8 mouse cellular contexts compared by ENCODE assay signal in the genomic region with DNA sequence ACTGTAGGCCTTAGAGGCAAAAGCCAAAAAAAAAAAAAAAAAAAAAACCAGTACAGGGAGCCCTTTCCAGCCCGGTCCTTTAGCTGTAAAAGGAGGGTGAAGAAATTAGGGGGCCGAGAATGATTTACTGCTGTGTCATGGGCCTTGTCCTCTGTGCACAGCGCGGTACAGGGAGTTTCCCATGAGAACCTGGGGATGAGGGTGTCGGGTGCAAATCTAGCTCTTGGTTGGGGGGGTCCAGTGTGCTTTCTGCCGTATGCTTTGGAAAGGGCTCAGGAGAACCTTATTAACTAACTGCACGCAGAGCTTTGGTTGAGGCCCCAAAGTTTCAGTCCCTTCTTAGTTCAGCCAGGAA. TPM values are rescaled to one million over a fixed set of nuclear protein-coding genes. Genes with fewer than 3 reads are reported as not detected.
DNase-seq lines count a peak whose midpoint lies in the region; ATAC-seq and TF ChIP-seq lines count a peak whose summit lies in the region.
"Had no signal": no experiment of that assay in that cellular context is flagged by ENCODE, and none has a peak within 500 bp of the region (broad histone marks: within the 10 kb centered on the region; RNA-seq: fewer than 3 reads in every experiment).

No protein-coding gene starts in this region.

- no peaks in the 10 kb centered on the region for H3K27me3 ChIP-seq in kidney, adult 2 months (replicated peaks; ENCODE audit: control insufficient read depth, insufficient read depth, low read length)
- H3K27me3 ChIP-seq in liver, embryonic 14.5 days (ENCODE audit: control insufficient read depth, insufficient read depth, low read length), result no peaks in the 10 kb centered on the region

- 40% methylated on average over 7 of the region's 7 CpGs for WGBS in kidney, adult 2 months
- WGBS in bone marrow, adult 2 months, result 32% methylated on average over 7 of the region's 7 CpGs
- WGBS in liver, embryonic 14.5 days (ENCODE audit: insufficient replicate concordance), result 17% methylated on average over 7 of the region's 7 CpGs

- DNase-seq in kidney, adult 2 months, result no peak
- DNase-seq in kidney, adult 11 months, result no peak
- DNase-seq in liver, embryonic 14.5 days (ENCODE audit: low read depth in 3 of 3, low spot score in 3 of 3), result peak; percentile 71 to 85 (median 72)
- DNase-seq in cerebellum, postnatal 10 days, result no peak
- DNase-seq in embryo, embryonic 10.5 days (ENCODE audit: low spot score), result no peak
- DNase-seq: right cerebral cortex, postnatal 4 days had no signal

- no peak overlapping the region for H3K4me3 ChIP-seq in kidney, adult 2 months (ENCODE audit: insufficient read depth, low read depth, low read length)
- H3K4me3 ChIP-seq in bone marrow, adult 2 months (replicated peaks; ENCODE audit: control insufficient read depth, low read depth, low read length), result no peak overlapping the region
- H3K4me3 ChIP-seq in liver, embryonic 14.5 days (ENCODE audit: insufficient read depth in 1 of 2, low read depth in 2 of 2, low read length in 2 of 2), result peak overlapping the region; percentile 10 to 36; a peak in 3 of 4 replicates

- peak overlapping the region; percentile 72 for H3K4me2 ChIP-seq in liver, embryonic 14.5 days (ENCODE audit: low read depth)

- H3K27ac ChIP-seq in kidney, adult 2 months (ENCODE audit: insufficient read depth, low read depth, low read length), result peak overlapping the region; percentile 61
- H3K27ac ChIP-seq in bone marrow, adult 2 months (ENCODE audit: control insufficient read depth, insufficient read depth, low read depth, low read length, poor library complexity), result peak overlapping the region; percentile 77
- peak overlapping the region; percentile 97 for H3K27ac ChIP-seq in liver, embryonic 14.5 days

- H3K36me3 ChIP-seq in kidney, adult 2 months (ENCODE audit: control insufficient read depth, insufficient read depth, low read length), result no peaks in the 10 kb centered on the region
- no peaks in the 10 kb centered on the region for H3K36me3 ChIP-seq in liver, embryonic 14.5 days (replicated peaks; ENCODE audit: control insufficient read depth, insufficient read depth, low read depth)

- TF ChIP-seq CTCF in kidney, adult 2 months (conservative IDR thresholded peaks at IDR 0.05; ENCODE audit: insufficient read depth, insufficient read length, low read depth, low read length), result no peak
- TF ChIP-seq CTCF in bone marrow, adult 2 months (IDR thresholded peaks at IDR 0.05; ENCODE audit: control insufficient read depth, insufficient read depth, low read length), result no peak
- no peak for TF ChIP-seq CTCF in liver, embryonic 14.5 days (IDR thresholded peaks at IDR 0.05; ENCODE audit: low read depth)

- TF ChIP-seq EP300 in liver, embryonic 14.5 days (IDR thresholded peaks at IDR 0.05; ENCODE audit: low read depth), result peak; percentile 1; the same call in 1 of the 2 replicates

- peak; percentile 53 for ATAC-seq in common myeloid progenitor, adult 5-6 weeks (replicated peaks; ENCODE audit: low read depth, poor library complexity, severe bottlenecking)
- peak; percentile 89 for ATAC-seq in liver, embryonic 14.5 days (ENCODE audit: insufficient read depth)

- H3K9ac ChIP-seq in liver, embryonic 14.5 days (replicated peaks), result peak overlapping the region; percentile 60

- no peak for TF ChIP-seq POLR2A in kidney, adult 2 months (IDR thresholded peaks at IDR 0.05; ENCODE audit: low read depth, low read length)
- no peak for TF ChIP-seq POLR2A in bone marrow, adult 2 months (IDR thresholded peaks at IDR 0.05; ENCODE audit: borderline replicate concordance, control insufficient read depth, low read depth, low read length)

- peaks cover 22% of the 10 kb centered on the region for H3K4me1 ChIP-seq in kidney, adult 2 months (ENCODE audit: control insufficient read depth, insufficient read depth, low read length)
- H3K4me1 ChIP-seq in bone marrow, adult 2 months (ENCODE audit: control insufficient read depth, insufficient read depth, low read length), result no peaks in the 10 kb centered on the region; the same call in none of the 2 replicates
- H3K4me1 ChIP-seq in liver, embryonic 14.5 days (replicated peaks; ENCODE audit: control insufficient read depth in 2 of 2, insufficient read depth in 2 of 2, low read length in 1 of 2), result peaks cover 28 to 35% of the 10 kb centered on the region in 2 experiments

- no peaks in the 10 kb centered on the region for H3K9me3 ChIP-seq in liver, embryonic 14.5 days (ENCODE audit: control insufficient read depth, low read length)

RNA-seq across cellular contexts. Expression of gene Ptpn14, which starts 29.0 kb away (rescaled TPM):
- 11.2 and 11.4 TPM in 2 replicates for polyA plus RNA-seq in kidney, adult 2 months (2012; rRNA removed)
- polyA plus RNA-seq in bone marrow, adult 2 months (2011; ENCODE audit: insufficient read depth, insufficient read length, low replicate concordance, missing spikeins), result 2.1 and 2.6 TPM in 2 replicates
- 2.0 and 2.3 TPM in 2 replicates for total RNA-seq in common myeloid progenitor, adult 5-6 weeks (2017)
- polyA plus RNA-seq in liver, embryonic 14.5 days (2012; rRNA removed), result 0.39 and 0.50 TPM in 2 replicates
- 0.22 and 0.30 TPM in 2 replicates for polyA plus RNA-seq in liver, embryonic 14.5 days (2014; fragmentation: Nextera tagmentation; extraction: Ambion mirVana)

Comparison
In these comparisons a context has a peak if more than half of its experiments do, and no peak if none do; other contexts are left out.
1. DNase-seq: peak in liver, embryonic 14.5 days (3 of 3); none in kidney, adult 2 months (single experiment), kidney, adult 11 months (single experiment), cerebellum, postnatal 10 days (0 of 2) and embryo, embryonic 10.5 days (single experiment).
2. H3K4me3 ChIP-seq: peak in liver, embryonic 14.5 days (2 of 2); none in kidney, adult 2 months (single experiment) and bone marrow, adult 2 months (single experiment).
3. Peak in every context shown above with its lines, with median percentiles within 50 percentile points of each other: H3K27ac ChIP-seq.